Mouse (Mus musculus): Measurements from ENCODE around the gene Ankrd26. TPM values are rescaled to one million over a fixed set of nuclear protein-coding genes. Genes with fewer than 3 reads are reported as not detected.
A peak's percentile ranks its signal among the peaks of the same experiment; 100 is the strongest.
"Not testable (repeated sequence)": the region's sequence is repeated elsewhere in the genome, so short reads cannot be mapped to it uniquely, and the experiment has no call there.

Gene Ankrd26
- polyA plus RNA-seq, 1 experiment from 2014 or later = 21.7 TPM

GRCm38 (mm10) chr6:118592662-118593376, 30.8 kb upstream of the Ankrd26 start:
- ATAC-seq (ENCODE audit: low FRiP score) (0 out of 2 replicates have a peak, but pooled peaks have one; percentile 8), DNase-seq (ENCODE audit: low spot score) (peak; percentile 7)
- Histone ChIP-seq H3K36me3 (ENCODE audit: control insufficient read depth, insufficient read depth, low read length) (no peaks in the 10 kb centered on the region), H3K27me3 (ENCODE audit: control insufficient read depth, insufficient read depth, low read length) (peaks cover 8% of the 10 kb centered on the region), H3K4me2 (replicated peaks; ENCODE audit: low read depth, low read length) (peak overlapping the region; percentile 69), H3K4me3 (ENCODE audit: low read depth, low read length) (peak overlapping the region; percentile 38), H3K4me1 (replicated peaks; ENCODE audit: control insufficient read depth, insufficient read depth, low read length) (no peaks in the 10 kb centered on the region), H3K9ac (ENCODE audit: low read depth, low read length) (peak overlapping the region; percentile 32; the same call in 1 of the 2 replicates), H3K9me3 (ENCODE audit: control insufficient read depth, low read length) (no peaks in the 10 kb centered on the region), H3K27ac (ENCODE audit: low read depth, low read length) (no peak overlapping the region)
- WGBS = 22% methylated on average over 21 of the region's 21 CpGs

GRCm38 (mm10) chr6:118578741-118579140, 16.7 kb upstream of the Ankrd26 start:
- not testable (repeated sequence) for H3K9me3 ChIP-seq (ENCODE audit: control insufficient read depth, low read length); H3K27me3 ChIP-seq (ENCODE audit: control insufficient read depth, insufficient read depth, low read length); H3K27ac ChIP-seq (ENCODE audit: low read depth, low read length); H3K9ac ChIP-seq (ENCODE audit: low read depth, low read length); H3K36me3 ChIP-seq (ENCODE audit: control insufficient read depth, insufficient read depth, low read length); H3K4me3 ChIP-seq (ENCODE audit: low read depth, low read length); H3K4me1 ChIP-seq (replicated peaks; ENCODE audit: control insufficient read depth, insufficient read depth, low read length); ATAC-seq (ENCODE audit: low FRiP score); H3K4me2 ChIP-seq (replicated peaks; ENCODE audit: low read depth, low read length); DNase-seq (ENCODE audit: low spot score)
- WGBS = 88% methylated on average over 4 of the region's 4 CpGs

DNA sequence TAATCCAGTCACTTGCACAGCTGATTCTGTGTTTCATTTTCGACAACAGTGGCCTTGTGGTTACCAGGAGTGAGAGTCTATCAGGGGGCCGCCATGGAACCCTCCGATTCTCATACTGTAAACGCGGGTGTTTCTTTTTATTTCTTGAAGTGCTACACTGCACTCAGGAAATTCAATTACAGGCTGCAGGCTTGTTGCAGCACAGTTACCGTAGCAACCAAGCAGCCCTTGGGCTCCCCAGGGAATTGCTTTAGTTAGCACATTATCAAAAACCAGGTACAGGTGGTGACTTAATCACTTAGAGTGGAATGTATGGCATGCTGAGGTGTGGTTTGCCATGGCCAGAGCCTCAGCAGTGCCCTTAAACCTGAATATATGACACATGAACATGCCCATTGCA, 12.3 kb upstream of the Ankrd26 start:
- 88% methylated on average over 6 of the region's 6 CpGs for WGBS
- H3K4me1 ChIP-seq (replicated peaks; ENCODE audit: control insufficient read depth, insufficient read depth, low read length) = no peaks in the 10 kb centered on the region
- H3K36me3 ChIP-seq (ENCODE audit: control insufficient read depth, insufficient read depth, low read length) = no peaks in the 10 kb centered on the region
- no peak overlapping the region for H3K4me2 ChIP-seq (replicated peaks; ENCODE audit: low read depth, low read length)
- H3K27ac ChIP-seq (ENCODE audit: low read depth, low read length) = no peak overlapping the region
- no peaks in the 10 kb centered on the region for H3K9me3 ChIP-seq (ENCODE audit: control insufficient read depth, low read length)
- no peak overlapping the region for H3K9ac ChIP-seq (ENCODE audit: low read depth, low read length)
- ATAC-seq (ENCODE audit: low FRiP score) = no peak
- DNase-seq (ENCODE audit: low spot score) = peak; percentile 13
- no peak overlapping the region for H3K4me3 ChIP-seq (ENCODE audit: low read depth, low read length)
- no peaks in the 10 kb centered on the region for H3K27me3 ChIP-seq (ENCODE audit: control insufficient read depth, insufficient read depth, low read length)

DNA sequence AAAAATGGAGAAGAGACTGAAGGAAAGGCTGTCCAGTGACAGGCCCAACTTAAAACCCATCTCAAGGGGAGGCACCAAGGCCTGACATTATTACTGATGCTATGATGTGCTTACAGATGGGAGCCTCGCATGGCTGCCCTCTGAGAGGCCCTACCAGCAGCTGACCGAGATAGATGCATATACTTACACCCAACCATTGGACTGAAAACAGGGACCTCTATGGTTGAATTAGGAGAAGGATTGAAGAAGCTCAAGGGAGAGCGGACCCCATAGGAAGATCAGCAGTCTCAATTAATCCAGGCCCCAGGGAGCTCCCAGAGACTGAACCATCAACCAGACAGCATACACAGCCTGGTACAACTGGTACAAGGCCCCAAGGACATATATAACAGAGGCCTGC, 5.8 kb upstream of the Ankrd26 start:
- no peaks in the 10 kb centered on the region for H3K9me3 ChIP-seq (ENCODE audit: control insufficient read depth, low read length)
- no peak overlapping the region for H3K9ac ChIP-seq (ENCODE audit: low read depth, low read length)
- H3K36me3 ChIP-seq (ENCODE audit: control insufficient read depth, insufficient read depth, low read length) = no peaks in the 10 kb centered on the region
- H3K27me3 ChIP-seq (ENCODE audit: control insufficient read depth, insufficient read depth, low read length) = no peaks in the 10 kb centered on the region
- 94% methylated on average over 3 of the region's 3 CpGs for WGBS
- H3K27ac ChIP-seq (ENCODE audit: low read depth, low read length) = no peak overlapping the region
- H3K4me2 ChIP-seq (replicated peaks; ENCODE audit: low read depth, low read length) = no peak overlapping the region
- ATAC-seq (ENCODE audit: low FRiP score) (no peak), DNase-seq (ENCODE audit: low spot score) (no peak)
- no peak overlapping the region for H3K4me3 ChIP-seq (ENCODE audit: low read depth, low read length)
- H3K4me1 ChIP-seq (replicated peaks; ENCODE audit: control insufficient read depth, insufficient read depth, low read length) = no peaks in the 10 kb centered on the region

DNA sequence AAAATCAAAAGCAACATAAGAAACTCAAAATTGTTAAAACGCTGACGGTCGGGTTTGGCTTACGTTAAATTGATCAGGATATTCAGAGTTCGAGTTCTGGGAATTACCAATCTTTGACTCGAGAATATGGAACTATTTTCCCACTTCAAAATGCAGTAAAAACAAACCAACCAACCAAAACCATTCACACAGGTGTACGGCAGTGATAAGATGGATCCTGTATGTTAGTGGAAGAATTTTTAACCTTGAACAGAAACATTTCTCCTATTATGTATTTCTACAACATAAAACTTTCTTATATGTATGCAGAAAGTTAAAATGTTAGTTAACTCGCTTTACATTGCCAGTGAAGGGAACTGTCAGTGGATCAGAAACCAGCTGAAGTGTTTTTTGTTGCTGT, 801 bp downstream of the Ankrd26 start:
- Histone ChIP-seq H3K4me2 (replicated peaks; ENCODE audit: low read depth, low read length) (peak overlapping the region; percentile 89), H3K36me3 (ENCODE audit: control insufficient read depth, insufficient read depth, low read length) (0 out of 2 replicates have a peak, but pooled peaks cover 3% of the 10 kb centered on the region), H3K4me1 (replicated peaks; ENCODE audit: control insufficient read depth, insufficient read depth, low read length) (no peaks in the 10 kb centered on the region), H3K27me3 (ENCODE audit: control insufficient read depth, insufficient read depth, low read length) (no peaks in the 10 kb centered on the region), H3K27ac (ENCODE audit: low read depth, low read length) (no peak overlapping the region), H3K4me3 (ENCODE audit: low read depth, low read length) (peak overlapping the region; percentile 69), H3K9ac (ENCODE audit: low read depth, low read length) (peak overlapping the region; percentile 87), H3K9me3 (ENCODE audit: control insufficient read depth, low read length) (no peaks in the 10 kb centered on the region)
- DNase-seq (ENCODE audit: low spot score) (no peak), ATAC-seq (ENCODE audit: low FRiP score) (no peak)
- 86% methylated on average over 8 of the region's 8 CpGs for WGBS

DNA sequence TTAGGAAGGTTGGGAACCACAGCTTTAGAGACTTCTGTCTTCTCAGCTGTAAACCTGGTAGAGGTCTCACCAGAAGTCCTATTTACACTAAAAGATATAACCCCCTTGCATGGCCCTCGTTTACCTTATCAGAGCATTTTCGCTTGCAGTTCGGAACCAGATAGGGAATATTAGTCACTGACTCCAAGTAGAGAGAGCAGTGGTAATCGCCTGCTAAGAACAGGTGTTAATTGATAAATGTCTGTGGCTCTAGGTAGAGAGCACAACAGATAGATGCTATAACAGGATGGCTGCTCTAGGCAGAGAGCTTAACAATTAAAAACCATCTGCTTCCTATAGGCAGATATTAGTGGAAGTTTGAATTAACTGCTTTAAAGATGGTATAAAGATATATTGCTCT, 23.4 kb downstream of the Ankrd26 start:
- ATAC-seq (ENCODE audit: low FRiP score) (no peak), DNase-seq (ENCODE audit: low spot score) (no peak)
- Histone ChIP-seq H3K4me1 (replicated peaks; ENCODE audit: control insufficient read depth, insufficient read depth, low read length) (no peaks in the 10 kb centered on the region), H3K27me3 (ENCODE audit: control insufficient read depth, insufficient read depth, low read length) (no peaks in the 10 kb centered on the region), H3K4me3 (ENCODE audit: low read depth, low read length) (no peak overlapping the region), H3K36me3 (ENCODE audit: control insufficient read depth, insufficient read depth, low read length) (no peaks in the 10 kb centered on the region), H3K4me2 (replicated peaks; ENCODE audit: low read depth, low read length) (no peak overlapping the region), H3K9ac (ENCODE audit: low read depth, low read length) (no peak overlapping the region), H3K9me3 (ENCODE audit: control insufficient read depth, low read length) (no peaks in the 10 kb centered on the region), H3K27ac (ENCODE audit: low read depth, low read length) (no peak overlapping the region)
- 91% methylated on average over 4 of the region's 4 CpGs for WGBS

- not testable (repeated sequence) for H3K36me3 ChIP-seq (ENCODE audit: control insufficient read depth, insufficient read depth, low read length); H3K9ac ChIP-seq (ENCODE audit: low read depth, low read length); H3K27ac ChIP-seq (ENCODE audit: low read depth, low read length); H3K27me3 ChIP-seq (ENCODE audit: control insufficient read depth, insufficient read depth, low read length); H3K4me3 ChIP-seq (ENCODE audit: low read depth, low read length); ATAC-seq (ENCODE audit: low FRiP score); H3K9me3 ChIP-seq (ENCODE audit: control insufficient read depth, low read length); DNase-seq (ENCODE audit: low spot score); H3K4me1 ChIP-seq (replicated peaks; ENCODE audit: control insufficient read depth, insufficient read depth, low read length); H3K4me2 ChIP-seq (replicated peaks; ENCODE audit: low read depth, low read length)
Measured at GRCm38 (mm10) chr6:118537201-118537600, 24.8 kb downstream of the Ankrd26 start.

- no peak overlapping the region for H3K9ac ChIP-seq (ENCODE audit: low read depth, low read length)
- 91% methylated on average over 10 of the region's 10 CpGs for WGBS
- H3K4me2 ChIP-seq (replicated peaks; ENCODE audit: low read depth, low read length) = no peak overlapping the region
- no peak for ATAC-seq (ENCODE audit: low FRiP score)
- H3K9me3 ChIP-seq (ENCODE audit: control insufficient read depth, low read length) = no peaks in the 10 kb centered on the region
- no peak for DNase-seq (ENCODE audit: low spot score)
- no peak overlapping the region for H3K4me3 ChIP-seq (ENCODE audit: low read depth, low read length)
- no peaks in the 10 kb centered on the region for H3K4me1 ChIP-seq (replicated peaks; ENCODE audit: control insufficient read depth, insufficient read depth, low read length)
- no peaks in the 10 kb centered on the region for H3K27me3 ChIP-seq (ENCODE audit: control insufficient read depth, insufficient read depth, low read length)
- H3K36me3 ChIP-seq (ENCODE audit: control insufficient read depth, insufficient read depth, low read length) = peaks cover 3% of the 10 kb centered on the region; the same call in 1 of the 2 replicates
- H3K27ac ChIP-seq (ENCODE audit: low read depth, low read length) = no peak overlapping the region
Measured at GRCm38 (mm10) chr6:118535321-118535720, 26.7 kb downstream of the Ankrd26 start.

DNA sequence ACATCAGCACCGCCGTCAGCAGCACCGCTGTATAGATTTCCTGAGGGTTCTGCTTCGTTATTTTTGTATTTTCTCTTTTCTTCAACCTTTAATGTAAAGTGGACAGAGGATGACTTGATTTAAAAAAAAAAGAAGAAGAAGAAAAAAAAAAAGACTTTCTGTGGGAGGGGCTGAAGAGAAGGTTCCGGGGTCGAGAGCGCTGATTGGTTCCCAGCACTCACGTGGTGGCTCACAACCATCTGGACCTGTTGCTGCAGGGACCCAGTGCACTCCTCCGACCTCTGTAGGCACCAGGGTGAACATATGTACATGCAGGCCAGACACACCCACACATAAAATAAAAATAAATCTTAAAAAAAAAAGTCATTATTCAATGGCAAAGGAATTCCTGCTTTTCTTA, 28.6 kb downstream of the Ankrd26 start:
- H3K36me3 ChIP-seq (ENCODE audit: control insufficient read depth, insufficient read depth, low read length) = peaks cover 8% of the 10 kb centered on the region; the same call in 1 of the 2 replicates

More for the DNA sequence above, 28.6 kb downstream of the Ankrd26 start:
- WGBS = 87% methylated on average over 9 of the region's 9 CpGs
- DNase-seq (ENCODE audit: low spot score) = no peak
- Histone ChIP-seq H3K4me1 (replicated peaks; ENCODE audit: control insufficient read depth, insufficient read depth, low read length) (no peaks in the 10 kb centered on the region), H3K9me3 (ENCODE audit: control insufficient read depth, low read length) (no peaks in the 10 kb centered on the region), H3K4me3 (ENCODE audit: low read depth, low read length) (no peak overlapping the region), H3K9ac (ENCODE audit: low read depth, low read length) (no peak overlapping the region), H3K4me2 (replicated peaks; ENCODE audit: low read depth, low read length) (no peak overlapping the region), H3K27me3 (ENCODE audit: control insufficient read depth, insufficient read depth, low read length) (no peaks in the 10 kb centered on the region), H3K27ac (ENCODE audit: low read depth, low read length) (no peak overlapping the region)
- no peak for ATAC-seq (ENCODE audit: low FRiP score)

Data from hindbrain, embryonic 11.5 days (tissue).